8 mouse cellular contexts compared by ENCODE assay signal in the genomic region with DNA sequence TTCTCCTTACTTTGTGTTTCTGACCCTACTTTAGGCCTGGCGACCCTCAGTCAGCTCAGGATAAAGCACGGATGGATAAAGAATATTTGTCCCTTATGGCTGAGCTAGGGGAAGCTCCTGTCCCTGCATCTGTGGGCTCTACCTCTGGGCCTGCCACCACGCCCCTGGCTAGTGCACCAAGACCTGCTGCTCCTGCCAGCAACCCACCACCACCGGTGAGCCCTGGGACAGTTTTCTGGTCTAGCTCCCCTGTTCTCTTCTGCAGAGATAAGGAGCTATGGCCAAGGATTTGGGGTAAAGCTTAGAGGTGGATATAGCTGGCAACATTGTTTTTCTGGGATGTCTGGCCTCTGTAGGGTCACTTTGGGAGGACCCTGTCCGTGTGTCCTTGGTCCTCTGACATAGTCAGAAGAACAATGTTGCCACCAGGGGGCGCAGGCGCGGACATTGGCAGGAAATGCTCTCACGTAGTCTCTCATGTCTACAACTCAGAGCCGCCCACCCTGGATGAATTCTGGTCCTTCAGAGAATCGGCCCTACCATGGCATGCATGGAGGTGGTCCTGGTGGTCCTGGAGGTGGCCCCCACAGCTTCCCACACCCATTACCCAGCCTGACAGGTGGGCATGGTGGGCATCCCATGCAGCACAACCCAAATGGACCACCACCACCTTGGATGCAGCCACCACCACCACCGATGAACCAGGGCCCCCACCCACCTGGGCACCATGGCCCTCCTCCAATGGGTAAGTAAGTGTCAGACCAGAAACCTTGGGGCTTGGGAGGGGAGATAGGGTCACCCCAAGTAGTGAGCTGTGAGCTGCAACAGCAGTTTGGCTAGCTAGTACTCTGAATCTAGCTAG. TPM values are rescaled to one million over a fixed set of nuclear protein-coding genes. Genes with fewer than 3 reads are reported as not detected.
DNase-seq lines count a peak whose midpoint lies in the region; ATAC-seq and TF ChIP-seq lines count a peak whose summit lies in the region.

No protein-coding gene starts in this region.

- peak; percentile 48 for DNase-seq in c-Kit-negative CD71-positive TER-119-positive erythroid progenitor cells, embryonic 14.5 days (ENCODE audit: low read depth, low spot score)
- peak; percentile 85 to 91 for DNase-seq in heart, postnatal 36 days
- DNase-seq in layer of hippocampus, adult 9-10 months (ENCODE audit: low spot score) = peak; percentile 43
- peak; percentile 76 for DNase-seq in lung, postnatal 0 days (ENCODE audit: low spot score)
- peak; percentile 82 for DNase-seq in retina, postnatal 1 day
- peak; percentile 34 to 72 for DNase-seq in urinary bladder, adult 18-20 months (ENCODE audit: low spot score in 2 of 2)

- no peak overlapping the region for H3K9ac ChIP-seq in ES-Bruce4 (ENCODE audit: low read depth, poor library complexity, severe bottlenecking)
- no peak overlapping the region for H3K9ac ChIP-seq in forebrain, embryonic 13.5 days
- H3K9ac ChIP-seq in lung, postnatal 0 days (replicated peaks; ENCODE audit: low read depth) = no peak overlapping the region

- peak; percentile 19; the same call in 1 of the 2 replicates for ATAC-seq in forebrain, embryonic 13.5 days
- peak; percentile 50 for ATAC-seq in lung, postnatal 0 days

- TF ChIP-seq EP300 in ES-Bruce4 (IDR thresholded peaks at IDR 0.05; ENCODE audit: insufficient read depth, low read depth, low read length) = no peak
- no peak for TF ChIP-seq EP300 in lung, postnatal 0 days (IDR thresholded peaks at IDR 0.05)

- 71% methylated on average over 12 of the region's 12 CpGs for WGBS in forebrain, embryonic 13.5 days
- WGBS in lung, postnatal 0 days = 48% methylated on average over 12 of the region's 12 CpGs

- no peaks in the 10 kb centered on the region for H3K27me3 ChIP-seq in ES-Bruce4 (ENCODE audit: control insufficient read depth, insufficient read depth, low read length, poor library complexity, severe bottlenecking)
- no peaks in the 10 kb centered on the region for H3K27me3 ChIP-seq in forebrain, embryonic 13.5 days
- H3K27me3 ChIP-seq in lung, postnatal 0 days (replicated peaks; ENCODE audit: insufficient read depth, low read length) = no peaks in the 10 kb centered on the region

- no peak overlapping the region for H3K27ac ChIP-seq in ES-Bruce4 (ENCODE audit: insufficient read depth, low read length)
- no peak overlapping the region for H3K27ac ChIP-seq in forebrain, embryonic 13.5 days
- H3K27ac ChIP-seq in lung, postnatal 0 days (ENCODE audit: low read length) = no peak overlapping the region

- peak; percentile 86 for TF ChIP-seq CTCF in ES-Bruce4 (IDR thresholded peaks at IDR 0.05; ENCODE audit: low read depth, low read length)
- TF ChIP-seq CTCF in lung, postnatal 0 days (IDR thresholded peaks at IDR 0.05) = peak; percentile 86

- TF ChIP-seq POLR2A in ES-Bruce4 (IDR thresholded peaks at IDR 0.05; ENCODE audit: insufficient read depth, low read length) = no peak

- H3K4me3 ChIP-seq in ES-Bruce4 (ENCODE audit: low read depth, low read length) = no peak overlapping the region
- H3K4me3 ChIP-seq in forebrain, embryonic 13.5 days = no peak overlapping the region
- H3K4me3 ChIP-seq in lung, postnatal 0 days (ENCODE audit: low read depth, low read length) = no peak overlapping the region

- intact Hi-C loops in heart, postnatal 36 days (cut with DNase I) = loop anchor here (1.0 to 2.0 kb wide), 2 partner anchors 25 to 79 kb away; a partner anchor contains a TSS

- peaks cover 85% of the 10 kb centered on the region for H3K36me3 ChIP-seq in ES-Bruce4 (ENCODE audit: control insufficient read depth, insufficient read depth, low read length, poor library complexity, severe bottlenecking)
- H3K36me3 ChIP-seq in forebrain, embryonic 13.5 days (ENCODE audit: poor library complexity, severe bottlenecking) = peaks cover 98% of the 10 kb centered on the region
- H3K36me3 ChIP-seq in lung, postnatal 0 days (ENCODE audit: insufficient read depth, low read length) = peaks cover 58% of the 10 kb centered on the region

- H3K4me2 ChIP-seq in forebrain, embryonic 13.5 days = no peak overlapping the region
- no peak overlapping the region for H3K4me2 ChIP-seq in lung, postnatal 0 days (replicated peaks; ENCODE audit: low read depth, low read length)

- no peaks in the 10 kb centered on the region for H3K9me3 ChIP-seq in ES-Bruce4 (replicated peaks; ENCODE audit: control insufficient read depth, insufficient read depth, low read length, poor library complexity, severe bottlenecking)
- no peaks in the 10 kb centered on the region for H3K9me3 ChIP-seq in forebrain, embryonic 13.5 days (replicated peaks)
- H3K9me3 ChIP-seq in lung, postnatal 0 days (ENCODE audit: low read length) = no peaks in the 10 kb centered on the region

- H3K4me1 ChIP-seq in ES-Bruce4 (ENCODE audit: control insufficient read depth, insufficient read depth, low read length) = no peaks in the 10 kb centered on the region
- H3K4me1 ChIP-seq in forebrain, embryonic 13.5 days = 0 out of 2 replicates have a peak, but pooled peaks cover 7% of the 10 kb centered on the region
- no peaks in the 10 kb centered on the region for H3K4me1 ChIP-seq in lung, postnatal 0 days (ENCODE audit: insufficient read depth, low read depth, low read length)

RNA-seq across cellular contexts. Expression of a gene that starts 10.3 kb away (rescaled TPM):
- polyA plus RNA-seq in ES-Bruce4 (2011; ENCODE audit: insufficient read depth, insufficient read length, low read depth, missing spikeins) = 333 and 355 TPM in 2 replicates
- polyA plus RNA-seq in forebrain, embryonic 13.5 days (2015; fragmentation: Nextera tagmentation; extraction: Ambion mirVana) = 134 and 139 TPM in 2 replicates
- total RNA-seq in heart, postnatal 36 days (2021) = 100 to 1,000 TPM in 1 of 2 experiments, 10 to 100 TPM in 1; 89.4 to 101 TPM
- 48.1 and 49.5 TPM in 2 replicates for polyA plus RNA-seq in lung, postnatal 0 days (2015; fragmentation: Nextera tagmentation; extraction: Ambion mirVana)

RNA-seq across cellular contexts. Expression of a gene that starts 10.4 kb away (rescaled TPM):
- 4.1 and 4.6 TPM in 2 replicates for polyA plus RNA-seq in ES-Bruce4 (2011; ENCODE audit: insufficient read depth, insufficient read length, low read depth, missing spikeins)
- polyA plus RNA-seq in forebrain, embryonic 13.5 days (2015; fragmentation: Nextera tagmentation; extraction: Ambion mirVana) = 2.0 and 2.1 TPM in 2 replicates
- 1,000 to 10,000 TPM; 1,171 to 1,191 TPM for total RNA-seq in heart, postnatal 36 days (2021)
- 20.5 and 32.1 TPM in 2 replicates for polyA plus RNA-seq in lung, postnatal 0 days (2015; fragmentation: Nextera tagmentation; extraction: Ambion mirVana)

RNA-seq across cellular contexts. Expression of a gene that starts 25.4 kb away (rescaled TPM):
- 37.9 and 48.6 TPM in 2 replicates for polyA plus RNA-seq in ES-Bruce4 (2011; ENCODE audit: insufficient read depth, insufficient read length, low read depth, missing spikeins)
- 21.1 and 25.1 TPM in 2 replicates for polyA plus RNA-seq in forebrain, embryonic 13.5 days (2015; fragmentation: Nextera tagmentation; extraction: Ambion mirVana)
- 10 to 100 TPM; 38.8 to 57.2 TPM for total RNA-seq in heart, postnatal 36 days (2021)
- polyA plus RNA-seq in lung, postnatal 0 days (2015; fragmentation: Nextera tagmentation; extraction: Ambion mirVana) = 99.2 and 128 TPM in 2 replicates

RNA-seq across cellular contexts. Expression of a gene that starts 32.8 kb away (rescaled TPM):
- 10.7 and 16.9 TPM in 2 replicates for polyA plus RNA-seq in ES-Bruce4 (2011; ENCODE audit: insufficient read depth, insufficient read length, low read depth, missing spikeins)
- 11.3 and 15.4 TPM in 2 replicates for polyA plus RNA-seq in forebrain, embryonic 13.5 days (2015; fragmentation: Nextera tagmentation; extraction: Ambion mirVana)
- total RNA-seq in heart, postnatal 36 days (2021) = 10 to 100 TPM; 36.4 to 56.7 TPM
- 22.5 and 25.0 TPM in 2 replicates for polyA plus RNA-seq in lung, postnatal 0 days (2015; fragmentation: Nextera tagmentation; extraction: Ambion mirVana)

RNA-seq across cellular contexts. Expression of a gene that starts 39.0 kb away (rescaled TPM):
- polyA plus RNA-seq in ES-Bruce4 (2011; ENCODE audit: insufficient read depth, insufficient read length, low read depth, missing spikeins) = 34.8 and 40.5 TPM in 2 replicates
- polyA plus RNA-seq in forebrain, embryonic 13.5 days (2015; fragmentation: Nextera tagmentation; extraction: Ambion mirVana) = 83.8 and 92.4 TPM in 2 replicates
- 10 to 100 TPM; 12.1 to 14.2 TPM for total RNA-seq in heart, postnatal 36 days (2021)
- polyA plus RNA-seq in lung, postnatal 0 days (2015; fragmentation: Nextera tagmentation; extraction: Ambion mirVana) = 42.1 and 42.7 TPM in 2 replicates
